Mouse (Mus musculus) Patski (cell line): ENCODE data around the gene Prkar2b. TPM values are rescaled to one million over a fixed set of nuclear protein-coding genes. Genes with fewer than 3 reads are reported as not detected.
A peak's percentile ranks its signal among the peaks of the same experiment; 100 is the strongest.

Experiments used
- ATAC-seq: fragments of 100-300 bp; one replicate; pipeline ENCODE4 v1.8.0; 2021
- CTCF ChIA-PET: fragments of 350-600 bp; sonication (Branson Sonifier 250); formaldehyde crosslinking; loops from one replicate; lab custom pipeline; 2022; ENCODE audit warnings: inconsistent platforms; lab: Charles Lee
- POLR2A ChIA-PET: fragments of 350-600 bp; sonication (Branson Sonifier 250); formaldehyde crosslinking; loops from one replicate; lab custom pipeline; 2022; ENCODE audit warnings: antibody characterized with exemption, inconsistent platforms; lab: Charles Lee
- DNase-seq: peaks from one replicate; pipeline ENCODE4 v3.0.0-alpha.2; 2011; ENCODE audit warnings: low read depth, low spot score
- H3K27me3 ChIP-seq: fragments of 371-371 bp; one replicate; pipeline ENCODE4 v1.5.1; 2021
- CTCF ChIP-seq: fragments of 100-300 bp; IDR thresholded peaks from one replicate; pipeline ENCODE4 v1.5.1; 2021
- in situ Hi-C: fragments of 300-500 bp; cut with MboI; formaldehyde crosslinking; loops from 3 replicates; pipeline ENCODE4 v1.11.1; 2018; ENCODE audit warnings: low pct_unique_long_range_greater_than_20kb, mixed read lengths
- polyA plus RNA-seq: library from polyadenylated mRNA; unstranded; gene quantifications from one replicate; pipeline ENCODE4 v1.2.3, GENCODE M21; 2021

The Prkar2b gene
- polyA plus RNA-seq, 1 experiment from 2014 or later = 59.1 TPM

GRCm38 (mm10) chr12:32009267-32009984, 51.7 kb downstream of the Prkar2b start:
- no peak for TF ChIP-seq CTCF
- in situ Hi-C loops = no loop called here
- DNase-seq = peak; percentile 30
- ChIA-PET POLR2A (no interaction called here), CTCF (no interaction called here)
- no peaks in the 10 kb centered on the region for H3K27me3 ChIP-seq
- ATAC-seq = peak; percentile 54

- in situ Hi-C loops = no loop called here
- ATAC-seq (no peak), DNase-seq (no peak)
- ChIA-PET POLR2A (no interaction called here), CTCF (no interaction called here)
- H3K27me3 ChIP-seq = no peaks in the 10 kb centered on the region
- no peak for TF ChIP-seq CTCF
Measured at GRCm38 (mm10) chr12:32008728-32009127, 52.4 kb downstream of the Prkar2b start.

- DNase-seq (no peak), ATAC-seq (no peak)
- ChIA-PET CTCF (no interaction called here), POLR2A (no interaction called here)
- in situ Hi-C loops = no loop called here
- no peaks in the 10 kb centered on the region for H3K27me3 ChIP-seq
- no peak for TF ChIP-seq CTCF
Measured at GRCm38 (mm10) chr12:32007646-32008045, 53.5 kb downstream of the Prkar2b start.

- DNase-seq (no peak), ATAC-seq (no peak)
- POLR2A ChIA-PET = interaction anchor here (0.7 kb wide), 1 partner anchor 9 kb away, joined by 3 read pairs; no protein-coding TSS in a partner anchor
- no peaks in the 10 kb centered on the region for H3K27me3 ChIP-seq
- CTCF ChIA-PET = no interaction called here
- in situ Hi-C loops = no loop called here
- TF ChIP-seq CTCF = no peak
Measured at GRCm38 (mm10) chr12:32007040-32007439, 54.1 kb downstream of the Prkar2b start.

- no peak for ATAC-seq
- ChIA-PET POLR2A (interaction anchor here (0.7 kb wide), 1 partner anchor 9 kb away, joined by 3 read pairs; no protein-coding TSS in a partner anchor), CTCF (no interaction called here)
- no peak for TF ChIP-seq CTCF
- no peaks in the 10 kb centered on the region for H3K27me3 ChIP-seq
- no peak for DNase-seq
- in situ Hi-C loops = no loop called here
Measured at GRCm38 (mm10) chr12:32006391-32006929, 54.6 kb downstream of the Prkar2b start.

GRCm38 (mm10) chr12:32000464-32000863, 60.6 kb downstream of the Prkar2b start:
- in situ Hi-C loops = no loop called here
- POLR2A ChIA-PET = interaction anchor here (0.6 to 0.7 kb wide), 2 partner anchors 12 to 33 kb away, joined by 3 read pairs; no protein-coding TSS in a partner anchor
- TF ChIP-seq CTCF = no peak
- CTCF ChIA-PET = no interaction called here
- ATAC-seq (no peak), DNase-seq (no peak)
- H3K27me3 ChIP-seq = no peaks in the 10 kb centered on the region

- DNase-seq = no peak
- ChIA-PET POLR2A (no interaction called here), CTCF (no interaction called here)
- no peaks in the 10 kb centered on the region for H3K27me3 ChIP-seq
- in situ Hi-C loops = no loop called here
- ATAC-seq = no peak
- TF ChIP-seq CTCF = no peak
Measured at GRCm38 (mm10) chr12:31998706-31999105, 62.4 kb downstream of the Prkar2b start.

- CTCF ChIA-PET = no interaction called here
- DNase-seq = no peak
- H3K27me3 ChIP-seq = no peaks in the 10 kb centered on the region
- in situ Hi-C loops = no loop called here
- no peak for TF ChIP-seq CTCF
- POLR2A ChIA-PET = no interaction called here
- ATAC-seq = no peak
Measured at GRCm38 (mm10) chr12:31997328-31997878, 63.7 kb downstream of the Prkar2b start.

- DNase-seq (no peak), ATAC-seq (no peak)
- no peaks in the 10 kb centered on the region for H3K27me3 ChIP-seq
- no peak for TF ChIP-seq CTCF
- in situ Hi-C loops = no loop called here
- POLR2A ChIA-PET = no interaction called here
- CTCF ChIA-PET = no interaction called here
Measured at GRCm38 (mm10) chr12:31996877-31997276, 64.2 kb downstream of the Prkar2b start.

GRCm38 (mm10) chr12:31990575-31990974, 70.5 kb downstream of the Prkar2b start:
- POLR2A ChIA-PET = no interaction called here
- CTCF ChIA-PET = no interaction called here
- no peaks in the 10 kb centered on the region for H3K27me3 ChIP-seq
- in situ Hi-C loops = no loop called here
- no peak for ATAC-seq
- no peak for DNase-seq
- TF ChIP-seq CTCF = no peak

GRCm38 (mm10) chr12:31989726-31990125, 71.4 kb downstream of the Prkar2b start:
- DNase-seq (no peak), ATAC-seq (no peak)
- in situ Hi-C loops = no loop called here
- no peaks in the 10 kb centered on the region for H3K27me3 ChIP-seq
- ChIA-PET CTCF (no interaction called here), POLR2A (no interaction called here)
- no peak for TF ChIP-seq CTCF
